Mouse (Mus musculus): ENCODE data around the gene Bex4.

DNA sequence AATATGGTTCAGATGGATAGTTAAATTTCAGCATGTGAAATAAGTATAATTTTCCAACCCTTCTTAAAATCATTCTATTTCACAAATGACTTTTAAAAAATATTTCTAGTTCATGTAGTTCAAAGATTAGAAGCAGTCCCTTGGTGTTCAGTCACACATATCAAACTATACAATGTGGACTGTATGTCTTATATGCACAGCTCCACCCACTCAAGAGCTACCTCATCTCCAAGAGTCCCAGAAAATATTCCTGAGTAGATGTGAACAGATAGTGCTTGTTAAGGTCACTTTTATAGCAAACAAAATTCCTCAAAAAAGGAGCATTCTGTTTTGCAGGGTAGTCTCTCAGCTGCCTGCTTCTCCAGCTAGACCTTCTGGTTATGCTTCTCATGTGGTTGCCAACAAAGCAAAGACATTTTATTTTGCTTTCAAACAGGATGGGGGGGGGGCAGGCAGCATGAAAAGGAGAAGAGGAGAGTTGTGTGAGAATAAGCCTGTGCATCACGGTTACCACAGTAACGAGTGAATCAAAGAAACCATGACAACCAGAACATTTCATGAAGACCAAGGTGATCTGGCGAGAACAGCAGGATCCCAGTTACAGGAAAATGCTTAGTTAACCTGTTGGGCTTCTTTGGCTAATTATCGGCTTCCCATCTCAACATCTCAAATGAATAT, 34.6 kb upstream of the Bex4 start:
- TF ChIP-seq CTCF (IDR thresholded peaks at IDR 0.05; ENCODE audit: insufficient read depth, low read length): no peak
- no peak for TF ChIP-seq POLR2A (IDR thresholded peaks at IDR 0.05; ENCODE audit: borderline replicate concordance, extremely low read depth, low read depth, low read length)
